Mouse (Mus musculus): ENCODE results near the gene Rhbdf2.

The Rhbdf2 gene

DNA sequence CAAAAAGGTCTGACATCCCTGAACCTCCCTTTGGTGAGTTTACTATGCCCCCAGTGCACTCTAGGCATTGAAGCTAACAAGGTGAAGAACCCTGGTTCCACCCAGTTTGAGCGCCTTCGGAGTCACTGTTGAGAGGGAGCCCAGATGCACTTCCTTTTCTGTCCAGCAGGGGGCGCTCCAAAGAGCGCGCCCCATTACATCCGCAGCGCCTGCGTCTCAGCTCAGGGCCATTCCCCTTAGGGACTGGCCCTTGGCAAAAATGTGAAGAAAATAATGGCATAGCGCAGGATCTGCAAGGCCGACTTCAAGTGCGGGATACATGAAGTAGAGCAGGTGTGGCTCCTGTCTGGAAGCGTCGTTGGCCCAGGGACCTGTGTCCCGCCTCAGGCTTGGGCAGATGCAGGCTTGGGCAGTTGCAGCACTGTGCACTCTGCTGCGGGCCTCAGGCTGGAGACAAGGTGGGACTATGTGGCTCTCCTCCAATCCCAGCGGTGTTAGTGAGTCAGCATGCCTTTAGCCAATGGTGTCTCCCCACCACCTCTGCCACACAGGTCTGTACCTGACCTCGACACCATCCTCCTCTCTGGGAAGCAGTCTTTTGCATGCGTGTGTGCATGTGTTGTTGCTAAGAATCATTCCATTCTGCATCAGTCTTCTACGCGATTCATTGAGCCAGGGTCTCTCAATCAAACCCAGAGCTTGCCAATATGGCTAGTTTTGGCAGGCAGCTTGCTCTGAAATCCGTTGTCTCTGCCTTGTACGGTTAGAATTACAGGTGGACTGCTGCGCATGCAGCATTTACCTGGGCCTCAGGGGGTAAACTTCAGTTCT is 39.8 kb downstream of the Rhbdf2 start:
- peak; percentile 84 for DNase-seq (ENCODE audit: low read depth, low spot score)

DNA sequence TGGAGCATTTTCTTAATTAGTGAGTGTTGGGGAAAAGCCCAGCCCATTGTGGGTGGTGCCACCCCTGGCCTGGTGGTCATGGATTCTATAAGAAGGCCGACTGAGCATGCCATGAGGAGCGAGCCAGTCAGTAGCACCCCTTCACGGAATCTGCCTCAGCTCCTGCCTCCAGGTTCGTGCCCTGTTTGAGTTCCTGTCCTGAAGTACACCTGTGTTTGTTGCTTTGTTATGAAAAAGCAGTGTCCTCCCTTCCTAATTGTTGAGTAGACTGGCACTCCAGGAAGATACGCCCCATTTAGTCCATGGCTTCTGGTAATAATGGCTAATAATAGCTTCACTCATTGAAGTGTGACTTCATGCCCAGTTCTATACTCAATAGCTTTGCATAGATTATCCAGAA is 40.5 kb downstream of the Rhbdf2 start, which contains the start of gene Aanat:
Aanat (plus strand) TSS at position 123 of the 400 bp plus-strand sequence.
- no peak for DNase-seq (ENCODE audit: low read depth, low spot score)

DNA sequence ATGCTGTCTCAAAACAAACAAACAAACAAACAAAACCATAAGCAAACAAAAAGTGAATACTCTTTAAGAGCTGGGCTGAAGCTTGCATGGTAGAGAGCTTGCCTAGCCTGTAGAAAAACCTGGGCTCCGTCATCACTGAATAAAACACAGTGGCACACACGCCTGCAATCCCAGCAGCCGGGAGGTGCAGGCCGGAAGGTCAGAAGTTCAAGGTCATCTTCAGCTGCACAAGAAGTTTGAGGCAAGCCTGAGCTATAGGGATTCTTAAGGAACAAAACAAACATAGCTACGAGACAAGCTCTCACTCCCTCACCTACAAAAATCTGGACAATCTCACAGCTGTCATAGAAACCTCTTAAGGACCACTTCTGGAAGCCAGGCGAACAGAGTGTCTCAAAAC is 41.1 kb downstream of the Rhbdf2 start:
- no peak for DNase-seq (ENCODE audit: low read depth, low spot score)

DNA sequence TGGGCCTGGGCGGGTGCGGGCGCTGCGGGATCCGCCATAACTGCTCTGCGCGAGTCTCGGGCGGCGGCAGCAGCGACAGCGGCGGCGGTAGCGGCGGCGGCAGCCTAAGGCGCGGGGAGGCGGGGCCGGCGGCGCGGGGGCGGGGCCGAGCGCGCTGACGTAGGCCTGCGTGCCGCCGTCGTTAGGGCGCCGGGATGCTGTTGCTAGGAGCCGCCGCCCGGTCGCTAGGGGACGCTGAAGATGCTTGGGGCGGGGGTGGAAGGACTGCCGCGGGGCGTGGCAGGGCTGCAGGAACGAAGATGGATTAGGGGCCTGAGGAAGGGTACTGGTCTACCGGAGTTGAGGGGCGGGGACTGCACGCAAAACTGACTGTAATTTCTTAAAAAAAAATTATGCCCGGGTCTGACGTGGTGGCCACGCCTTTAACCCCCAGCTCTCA is 45.4 kb downstream of the Rhbdf2 start, which contains the start of gene Ube2o:
Ube2o (minus strand) TSS at position 72 of the 439 bp plus-strand sequence.
- DNase-seq (ENCODE audit: low read depth, low spot score), result peak; percentile 90

DNA sequence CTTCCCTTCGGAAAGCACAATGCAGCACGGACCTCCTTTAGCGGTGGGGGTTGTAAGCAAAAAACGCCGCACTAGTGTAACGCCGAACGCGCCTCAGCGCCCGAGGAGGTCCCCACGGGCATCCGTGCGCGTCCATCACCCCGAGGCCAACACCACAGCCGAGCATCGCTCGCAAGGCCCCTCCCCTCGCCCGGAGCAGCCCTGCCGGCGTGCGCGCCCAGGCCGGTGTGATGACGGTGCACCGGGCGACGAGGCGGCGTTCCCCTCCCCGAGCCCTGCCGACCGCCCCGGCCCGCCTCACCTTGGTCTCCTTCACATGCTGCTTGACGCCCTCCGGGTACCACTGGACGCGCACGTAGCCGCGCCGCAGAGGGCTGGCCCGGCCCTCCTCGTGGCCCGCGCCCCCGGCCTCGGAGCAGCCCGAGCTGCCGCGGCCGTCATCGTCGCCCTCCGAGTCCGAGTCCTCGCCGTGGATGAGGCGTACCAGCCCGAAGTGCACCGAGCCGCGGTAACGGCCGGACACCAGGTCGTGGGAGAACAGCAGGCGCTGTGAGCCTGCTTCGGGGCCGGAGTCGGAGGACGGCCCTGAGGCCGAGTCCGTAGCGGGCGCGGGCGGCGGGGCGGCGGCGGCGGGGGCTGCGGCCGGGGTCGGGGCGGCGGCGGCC is 46.0 kb downstream of the Rhbdf2 start:
- DNase-seq (ENCODE audit: low read depth, low spot score), result peak; percentile 64

DNA sequence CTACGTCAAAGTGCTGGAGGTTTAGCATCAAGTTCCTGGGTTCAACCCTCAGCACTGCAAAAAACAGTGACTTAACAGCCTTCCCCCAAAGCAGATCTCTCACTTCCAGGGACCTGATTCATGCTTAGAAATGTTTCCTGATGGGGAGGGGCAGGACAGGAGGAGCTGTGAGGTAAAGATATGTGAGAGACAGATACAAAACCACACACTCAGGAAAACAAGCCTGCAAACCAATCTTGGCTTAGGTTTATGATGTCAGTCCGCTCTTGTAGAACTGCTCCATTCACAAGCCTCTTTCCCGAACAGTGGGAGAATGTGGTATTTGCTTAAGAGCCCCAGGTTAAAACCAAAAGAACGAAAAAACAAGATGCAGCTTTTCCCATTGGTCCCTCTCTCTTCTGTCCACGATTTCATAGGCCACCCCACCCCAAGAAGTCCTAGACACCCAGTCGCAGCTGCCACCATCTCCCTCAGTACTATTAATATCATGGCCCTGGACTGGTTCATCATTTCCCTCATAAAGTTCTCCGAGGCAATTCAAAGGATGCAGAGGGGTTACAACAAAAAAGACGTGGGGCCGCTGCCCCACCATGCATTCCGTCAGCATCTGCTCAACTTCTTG is 46.7 kb downstream of the Rhbdf2 start:
- DNase-seq (ENCODE audit: low read depth, low spot score), result no peak

GRCm38 (mm10) chr11:116579280-116579679 is 47.5 kb downstream of the Rhbdf2 start:
- no peak for DNase-seq (ENCODE audit: low read depth, low spot score)

- no peak for DNase-seq (ENCODE audit: low read depth, low spot score)
Measured at GRCm38 (mm10) chr11:116575396-116575795, 51.4 kb downstream of the Rhbdf2 start.

GRCm38 (mm10) chr11:116574982-116575381 is 51.8 kb downstream of the Rhbdf2 start:
- no peak for DNase-seq (ENCODE audit: low read depth, low spot score)

- DNase-seq (ENCODE audit: low read depth, low spot score), result no peak
Measured at GRCm38 (mm10) chr11:116574486-116574885, 52.3 kb downstream of the Rhbdf2 start.

DNA sequence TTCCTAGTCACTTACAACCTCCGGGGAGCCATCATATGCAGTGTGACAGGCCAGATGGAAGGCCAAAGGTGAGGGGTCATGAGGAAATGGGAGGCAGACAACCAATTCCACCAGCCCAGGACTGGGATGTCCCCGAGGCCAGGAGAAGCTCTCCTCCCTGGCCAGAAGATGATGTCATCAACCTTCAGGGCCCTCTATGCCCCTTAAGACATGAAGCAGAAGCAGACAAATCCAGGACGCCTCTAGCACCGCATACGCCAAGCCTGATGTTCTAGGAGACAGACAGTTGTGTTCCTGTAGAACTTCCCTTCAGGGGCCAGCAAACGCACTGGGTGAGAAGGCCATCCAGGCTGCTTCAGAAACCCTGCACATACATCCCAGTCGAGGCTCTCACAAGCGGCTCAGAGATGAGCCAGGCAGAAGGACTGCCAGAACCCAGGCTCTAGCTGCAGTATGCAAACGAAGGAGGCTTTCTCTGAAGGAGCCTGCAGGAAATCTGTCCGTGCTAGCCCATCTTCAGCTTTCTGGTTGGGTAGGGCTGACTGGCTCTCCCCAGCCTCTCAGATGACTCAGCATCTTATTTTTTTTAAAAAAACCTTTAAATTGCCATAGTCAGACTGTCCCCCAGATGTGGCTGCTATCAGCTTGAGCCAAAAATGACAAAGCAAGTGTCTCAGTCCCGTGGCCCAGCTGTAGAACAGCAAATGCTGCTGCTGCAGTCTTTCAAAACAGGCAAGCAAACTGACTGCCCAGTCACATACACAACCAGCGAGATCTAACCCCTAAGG is 53.9 kb downstream of the Rhbdf2 start:
- no peak for DNase-seq (ENCODE audit: low read depth, low spot score)

GRCm38 (mm10) chr11:116571767-116572679 is 54.8 kb downstream of the Rhbdf2 start:
- no peak for DNase-seq (ENCODE audit: low read depth, low spot score)

DNA sequence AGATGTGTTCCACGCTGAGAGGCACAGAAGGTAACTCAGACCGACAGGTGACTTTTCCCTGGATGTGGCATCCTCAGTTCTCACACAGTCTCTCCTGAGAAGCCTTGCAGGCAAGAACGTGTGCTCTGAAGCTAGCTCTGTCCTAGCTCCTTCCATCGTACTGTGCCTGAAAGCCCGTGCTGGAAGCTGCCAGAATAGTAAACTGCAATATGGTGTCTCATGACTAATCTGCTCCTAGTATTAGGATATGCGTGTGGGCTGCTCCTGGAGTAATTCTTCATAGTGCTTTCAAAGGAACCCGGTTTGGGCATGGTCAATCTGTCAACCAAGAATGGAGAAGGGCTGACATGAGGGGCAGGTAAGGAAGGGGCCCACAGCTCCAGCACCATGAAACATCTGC is 56.0 kb downstream of the Rhbdf2 start:
- DNase-seq (ENCODE audit: low read depth, low spot score), result no peak

DNA sequence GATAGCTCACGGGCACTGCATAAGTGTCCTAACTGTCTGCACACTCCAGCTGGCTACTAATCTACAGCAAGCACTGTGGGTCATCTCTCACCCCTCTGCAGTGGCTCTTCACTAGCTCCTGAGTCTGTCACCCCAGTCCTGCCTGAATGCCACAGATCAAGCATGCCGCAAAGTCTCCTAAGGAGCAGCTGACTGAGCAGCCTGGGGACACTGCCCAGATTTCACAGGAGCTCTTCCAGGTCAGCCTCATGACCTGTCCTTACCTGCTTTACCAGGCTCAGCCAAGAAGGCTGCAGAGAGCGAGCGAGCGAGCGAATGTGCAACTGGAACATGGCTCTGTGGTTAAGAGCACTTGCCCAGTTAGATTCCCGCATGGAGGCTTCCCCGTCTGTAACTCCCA is 59.3 kb downstream of the Rhbdf2 start:
- no peak for DNase-seq (ENCODE audit: low read depth, low spot score)

GRCm38 (mm10) chr11:116565283-116566041 is 61.4 kb downstream of the Rhbdf2 start:
- DNase-seq (ENCODE audit: low read depth, low spot score), result no peak

GRCm38 (mm10) chr11:116556308-116556707 is 70.5 kb downstream of the Rhbdf2 start:
- no peak for DNase-seq (ENCODE audit: low read depth, low spot score)

DNA sequence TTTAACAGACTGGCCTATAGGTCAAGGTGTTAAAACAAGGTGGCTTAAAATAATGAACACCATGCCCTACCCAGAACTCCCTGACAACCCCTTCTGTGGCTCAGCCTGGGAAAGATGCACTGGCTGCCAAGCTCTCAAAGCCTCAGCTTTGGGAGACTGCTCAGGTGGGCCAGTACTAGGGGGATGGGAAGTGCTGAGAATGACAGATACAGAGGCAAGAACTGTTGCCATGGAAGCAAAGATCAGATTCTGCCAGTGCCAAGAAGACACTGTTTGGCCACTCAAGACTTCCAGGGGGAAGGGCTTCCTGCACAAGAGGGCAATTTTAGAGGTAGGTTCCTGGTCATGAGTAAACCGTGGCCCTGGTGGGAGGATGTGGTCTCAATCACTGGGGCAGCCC is 71.2 kb downstream of the Rhbdf2 start:
- no peak for DNase-seq (ENCODE audit: low read depth, low spot score)

DNA sequence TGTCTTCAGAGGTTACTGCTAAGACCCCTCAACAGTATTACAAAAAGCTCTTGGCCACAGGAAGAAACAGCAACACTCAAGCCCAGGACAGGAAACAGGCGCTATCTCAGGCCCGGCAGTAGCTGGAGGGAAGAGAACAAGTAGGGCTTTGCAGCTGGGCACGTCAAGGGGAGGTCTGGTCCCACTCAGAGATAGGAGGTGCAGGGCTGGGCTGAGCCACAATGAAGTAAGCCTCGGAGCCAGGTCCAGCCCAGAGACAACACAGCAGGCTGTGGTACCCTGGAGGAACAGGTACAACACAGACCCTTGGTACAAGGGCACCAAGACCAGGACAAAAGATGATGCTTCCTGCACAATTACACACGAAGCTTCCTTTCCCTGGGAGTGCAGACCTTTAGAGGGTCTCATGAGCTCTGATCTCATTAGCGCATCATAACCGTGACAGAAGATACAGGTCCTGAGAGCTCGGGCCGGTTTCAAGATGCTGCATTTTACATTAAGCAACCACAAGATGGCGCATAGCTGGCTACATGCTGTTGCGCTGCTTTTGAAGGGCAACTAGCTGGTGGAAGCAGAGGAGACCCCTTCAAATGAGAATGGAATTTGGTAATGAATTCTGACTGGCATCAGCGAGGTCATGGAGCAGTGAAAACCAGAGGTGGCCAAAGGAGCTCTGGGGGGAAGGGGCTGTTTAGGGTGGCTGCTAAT is 72.5 kb downstream of the Rhbdf2 start:
- peak; percentile 72 for DNase-seq (ENCODE audit: low read depth, low spot score)

GRCm38 (mm10) chr11:116552194-116552593 is 74.6 kb downstream of the Rhbdf2 start:
- DNase-seq (ENCODE audit: low read depth, low spot score), result no peak

Measured in mesoderm, embryonic 11.5 days (tissue).